Mouse (Mus musculus) brain, adult 2 months (tissue): Measurements from ENCODE around the gene Proz.

Experiments
- DNase-seq: peaks from one replicate; pipeline ENCODE4 v3.0.0; 2011; ENCODE audit warnings: low read depth, low spot score

The Proz gene

DNA sequence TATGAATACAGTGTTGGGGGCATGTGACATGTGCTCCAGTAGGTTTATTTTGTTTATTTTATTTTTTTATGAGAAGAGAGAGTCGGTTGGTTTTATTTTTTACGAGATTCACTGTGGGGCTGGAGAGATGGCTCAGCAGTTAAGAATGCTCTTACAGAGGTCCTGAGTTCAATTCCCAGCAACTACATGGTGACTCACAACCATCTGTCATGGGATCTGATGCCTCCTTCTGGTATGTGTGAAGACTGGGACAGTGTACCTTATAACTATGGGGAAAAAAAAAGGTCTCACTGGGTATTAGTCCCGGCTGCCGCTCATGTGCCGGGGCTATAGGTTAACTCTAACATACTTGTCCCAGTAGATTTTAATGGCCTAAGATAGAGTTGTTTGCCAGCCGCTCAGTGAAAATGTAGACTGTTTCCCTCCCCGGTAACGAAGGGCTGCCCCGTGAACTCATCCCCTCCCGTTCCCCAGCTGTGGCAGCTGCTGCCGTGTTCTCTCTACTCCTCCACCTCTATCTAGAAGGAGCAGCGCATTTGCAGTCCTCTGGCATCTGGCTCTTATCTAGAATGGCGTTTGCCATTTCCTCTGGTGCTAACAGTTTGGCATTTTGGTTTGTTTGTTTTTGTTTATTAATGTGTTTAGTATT is 47.4 kb downstream of the Proz start:
- no peak for DNase-seq

DNA sequence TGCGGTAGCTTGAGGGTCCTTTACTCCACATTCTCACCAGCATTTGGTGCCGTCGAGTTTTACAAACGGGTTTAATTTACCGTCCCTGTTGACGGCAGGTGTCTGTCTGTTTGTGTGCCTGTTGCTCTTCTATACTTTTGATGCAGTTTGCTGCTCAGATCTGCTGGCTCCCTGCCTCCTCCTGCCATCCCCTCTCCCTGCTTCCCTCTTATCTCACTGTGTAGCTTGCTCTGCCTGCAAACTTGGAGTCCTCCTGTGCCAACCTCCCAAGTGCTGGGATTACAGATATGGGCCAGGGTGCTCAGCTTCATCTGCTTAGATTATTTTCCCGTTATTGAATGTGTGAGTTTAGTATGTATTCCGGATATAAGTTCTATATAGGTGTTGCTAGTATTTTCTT is 48.3 kb downstream of the Proz start:
- DNase-seq = no peak

DNA sequence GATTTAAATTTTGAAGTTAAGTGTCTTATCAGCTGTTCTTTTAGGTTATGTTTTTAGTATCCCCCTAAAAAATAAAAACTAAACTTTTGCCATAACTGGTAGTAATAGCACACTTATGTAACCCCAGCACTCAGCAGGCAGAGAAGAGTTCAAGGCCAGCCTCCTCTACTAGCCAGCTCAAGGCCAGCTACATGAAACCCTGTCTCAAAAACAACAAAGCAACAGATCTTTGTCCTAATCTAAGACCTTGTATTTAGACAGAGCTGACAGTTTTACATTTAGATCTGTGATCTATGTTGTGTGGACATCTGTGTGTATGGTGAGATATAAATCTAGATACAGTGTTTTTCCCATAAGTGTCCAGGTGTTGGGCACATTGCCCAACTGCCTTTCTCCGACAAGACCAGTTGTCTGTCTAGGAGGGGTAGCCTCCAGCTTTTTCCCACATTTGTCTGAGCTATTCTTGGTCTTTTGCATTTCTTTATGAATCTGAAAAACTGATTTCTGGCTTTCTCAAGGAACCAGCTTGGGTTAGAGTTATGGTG is 48.8 kb downstream of the Proz start:
- DNase-seq = no peak

DNA sequence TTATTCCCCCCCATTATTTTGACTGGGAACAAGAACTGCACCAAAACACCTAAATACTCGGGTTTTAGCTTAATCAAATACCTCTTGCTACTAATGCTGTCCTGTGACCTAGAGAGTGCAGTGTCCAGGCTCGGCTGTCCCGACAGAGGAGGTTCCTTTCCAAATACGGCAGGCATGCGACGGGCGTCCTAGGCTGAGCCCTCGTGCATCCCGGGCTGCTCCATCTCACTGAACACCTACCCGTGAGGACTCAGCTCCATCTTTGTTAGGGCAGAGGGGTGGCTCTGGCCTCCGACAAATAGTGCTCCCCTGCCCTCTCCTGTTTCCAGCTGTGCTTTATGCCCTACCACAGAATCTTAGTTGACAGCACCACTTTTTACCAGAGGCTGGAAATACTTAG is 51.2 kb downstream of the Proz start:
- no peak for DNase-seq

DNA sequence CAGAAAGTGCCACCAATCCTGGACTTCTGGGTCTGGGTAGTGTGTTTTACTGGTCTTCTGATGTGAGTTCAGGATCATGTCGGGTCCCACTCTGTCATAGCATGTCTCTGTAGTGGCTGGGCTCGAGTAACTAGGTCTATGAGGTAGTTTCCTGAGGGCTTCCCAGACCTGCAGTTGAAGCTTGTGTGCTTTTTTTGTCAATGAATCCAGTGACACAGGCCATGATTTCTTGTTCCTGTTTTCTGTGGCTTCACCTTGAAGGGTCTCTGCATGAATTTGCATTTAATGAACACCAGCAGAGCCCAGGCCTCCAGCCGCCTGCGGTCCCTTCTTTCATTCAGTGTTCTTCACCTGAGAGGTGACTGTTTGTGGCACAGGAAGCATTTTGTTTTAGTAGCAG is 52.5 kb downstream of the Proz start:
- DNase-seq = no peak

DNA sequence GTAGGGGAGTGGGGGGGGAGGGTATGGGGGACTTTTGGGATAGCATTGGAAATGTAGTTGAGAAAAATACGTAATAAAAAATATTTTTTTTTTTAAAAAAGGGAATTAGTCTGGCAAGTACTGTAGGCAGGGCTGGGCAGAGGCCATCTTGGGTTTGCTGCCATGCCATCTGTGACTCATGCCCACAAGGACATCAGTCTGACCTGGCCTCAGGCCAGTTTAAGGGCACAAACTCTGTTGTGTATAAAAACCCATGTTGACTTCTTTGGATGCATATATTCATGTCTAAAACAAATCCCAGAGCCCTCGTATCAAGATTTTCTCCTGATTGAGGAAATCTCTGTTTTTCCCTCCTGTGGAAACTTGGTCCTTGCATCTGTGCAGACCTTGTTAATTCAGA is 56.4 kb downstream of the Proz start:
- peak; percentile 12 for DNase-seq

DNA sequence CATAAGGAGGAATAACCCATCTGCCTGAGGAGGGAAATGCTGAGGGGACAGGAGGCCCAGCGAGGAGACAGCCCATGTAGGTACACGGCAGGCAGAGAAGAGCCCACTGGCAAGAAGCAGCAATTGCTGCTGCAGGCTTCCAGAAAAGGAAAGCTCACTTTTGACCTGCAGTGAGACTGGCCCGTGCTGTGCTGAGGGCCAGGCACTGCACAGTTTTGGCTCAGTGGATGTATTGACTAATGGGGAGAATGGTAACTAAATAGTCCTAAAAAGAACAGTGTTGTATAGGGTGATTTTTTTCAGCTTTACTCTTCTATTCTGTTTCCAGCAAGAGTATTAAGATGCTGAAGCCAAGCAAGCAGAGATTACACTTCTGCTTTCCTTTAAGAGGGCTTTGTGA is 57.8 kb downstream of the Proz start:
- DNase-seq = no peak

DNA sequence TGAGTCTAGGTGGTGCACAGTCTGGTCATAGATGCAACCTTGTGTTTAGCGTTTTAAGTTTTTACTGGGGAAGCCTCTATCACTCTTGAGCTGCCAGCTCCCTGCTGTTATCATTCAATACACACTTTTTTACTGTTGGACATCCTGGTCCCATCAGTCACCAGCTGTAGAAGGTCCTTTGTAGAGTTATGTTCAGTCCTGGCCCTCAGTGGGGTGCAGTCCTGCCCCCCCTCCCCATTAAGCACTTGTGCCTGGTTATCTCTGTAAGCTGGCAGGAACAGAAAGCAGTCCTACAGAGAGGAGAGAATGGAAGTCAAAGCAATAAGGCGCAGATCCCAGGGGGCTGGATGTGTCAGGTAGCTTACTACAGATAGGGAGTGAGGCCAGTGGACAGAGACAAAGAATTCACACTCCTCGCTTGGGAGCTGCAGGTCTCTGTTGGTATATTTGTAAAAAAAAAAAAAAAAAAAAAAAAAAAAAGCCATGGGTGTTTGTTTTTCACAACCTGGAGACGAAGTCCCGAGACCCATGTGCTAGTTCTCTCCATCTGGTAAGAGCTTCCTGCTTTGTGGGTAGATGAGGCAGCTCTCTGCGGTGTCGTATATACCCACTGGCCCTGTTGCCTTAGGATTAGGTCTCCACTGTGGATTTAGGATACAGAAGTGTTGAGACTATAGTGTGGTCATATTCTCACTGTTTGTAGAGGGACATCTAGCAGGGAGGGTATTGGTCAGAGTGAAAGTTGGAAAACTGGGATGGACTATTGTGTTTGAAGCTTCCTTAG is 60.4 kb downstream of the Proz start:
- no peak for DNase-seq

DNA sequence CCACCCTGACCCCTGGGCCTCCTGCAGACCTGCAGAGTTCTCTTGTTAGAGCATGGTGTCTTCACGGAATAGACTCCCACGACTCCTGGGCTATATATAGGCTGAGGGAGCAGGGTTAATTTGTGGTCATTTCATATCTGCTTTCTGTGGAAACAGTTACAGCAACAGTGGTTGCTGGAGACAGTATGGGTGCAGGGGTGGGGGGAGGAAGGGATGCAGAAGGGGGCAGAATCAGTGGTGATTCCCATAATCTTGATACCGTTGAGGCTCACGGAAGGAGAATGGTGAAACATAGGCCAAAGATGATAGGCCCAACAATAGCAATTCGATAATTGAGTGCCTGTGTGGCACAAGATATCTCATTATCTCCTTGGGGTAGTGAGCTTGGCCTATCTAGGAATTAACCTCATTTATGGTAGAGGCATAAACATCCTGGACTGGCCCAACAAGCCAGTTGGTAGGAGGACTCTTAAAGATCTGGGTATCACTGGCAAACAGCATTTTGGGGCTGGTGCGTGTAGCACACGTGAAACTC is 62.2 kb downstream of the Proz start:
- DNase-seq = no peak

DNA sequence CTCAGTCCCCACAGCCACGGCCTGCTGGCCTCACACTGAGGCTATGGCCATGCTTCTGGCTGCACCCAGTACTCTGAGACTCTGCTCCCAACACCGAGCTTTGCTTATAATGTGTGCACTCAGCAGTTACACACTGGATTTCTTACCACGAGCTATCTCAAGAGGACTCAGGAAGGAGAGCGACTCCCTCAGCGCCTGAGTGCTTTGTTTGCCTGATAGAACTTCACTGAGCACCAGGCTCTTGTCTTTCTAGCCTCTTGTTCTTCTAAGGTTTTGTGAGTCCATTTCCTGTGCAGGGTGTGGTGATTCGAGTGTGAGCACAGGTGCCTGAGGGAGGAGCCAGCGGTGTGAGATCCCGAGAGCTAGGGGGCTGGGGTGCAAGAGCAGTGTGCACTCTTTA is 64.2 kb downstream of the Proz start:
- DNase-seq = no peak
